Mouse (Mus musculus): Measurements from ENCODE around the gene Krt82. TPM values are rescaled to one million over a fixed set of nuclear protein-coding genes. Genes with fewer than 3 reads are reported as not detected.
"Not testable (repeated sequence)": the region's sequence is repeated elsewhere in the genome, so short reads cannot be mapped to it uniquely, and the experiment has no call there.

Gene Krt82
- polyA plus RNA-seq, 1 experiment, result not detected

- TF ChIP-seq CTCF (IDR thresholded peaks at IDR 0.05; ENCODE audit: extremely low read depth, insufficient read depth, insufficient read length, insufficient replicate concordance) (peak; percentile 64; the same call in 1 of the 2 replicates), POLR2A (IDR thresholded peaks at IDR 0.05; ENCODE audit: low read depth, low read length) (no peak)
- no peak overlapping the region for H3K4me3 ChIP-seq (ENCODE audit: extremely low read depth, insufficient read depth, insufficient read length)
- H3K36me3 ChIP-seq (ENCODE audit: control insufficient read depth, insufficient read depth, low read length), result no peaks in the 10 kb centered on the region
- 12% methylated on average over 2 of the region's 2 CpGs for WGBS
- H3K27ac ChIP-seq (ENCODE audit: insufficient read depth, low read length), result no peak overlapping the region
- H3K4me1 ChIP-seq (ENCODE audit: control insufficient read depth, insufficient read depth, insufficient read length), result no peaks in the 10 kb centered on the region
- H3K27me3 ChIP-seq (ENCODE audit: control insufficient read depth, insufficient read depth, low read length), result no peaks in the 10 kb centered on the region
- DNase-seq (ENCODE audit: low read depth in 1 of 2, low spot score in 2 of 2), result peak in 1 of 2 experiments; percentile 14
Observed at GRCm38 (mm10) chr15:101519792-101520191, 30.7 kb downstream of the Krt82 start.

- not testable (repeated sequence) for H3K4me1 ChIP-seq (ENCODE audit: control insufficient read depth, insufficient read depth, insufficient read length); DNase-seq (ENCODE audit: low read depth in 1 of 2, low spot score in 2 of 2); H3K36me3 ChIP-seq (ENCODE audit: control insufficient read depth, insufficient read depth, low read length); H3K27me3 ChIP-seq (ENCODE audit: control insufficient read depth, insufficient read depth, low read length); H3K4me3 ChIP-seq (ENCODE audit: extremely low read depth, insufficient read depth, insufficient read length); H3K27ac ChIP-seq (ENCODE audit: insufficient read depth, low read length)
- 64% methylated on average over 2 of the region's 2 CpGs for WGBS
Observed at GRCm38 (mm10) chr15:101517161-101517560, 33.3 kb downstream of the Krt82 start, which contains the start of gene Gm49425. TSS of gene Gm49425 (minus strand) at chr15:101517261.

GRCm38 (mm10) chr15:101508247-101508646 is 42.2 kb downstream of the Krt82 start:
- Histone ChIP-seq H3K36me3 (ENCODE audit: control insufficient read depth, insufficient read depth, low read length) (no peaks in the 10 kb centered on the region), H3K4me1 (ENCODE audit: control insufficient read depth, insufficient read depth, insufficient read length) (no peaks in the 10 kb centered on the region), H3K27ac (ENCODE audit: insufficient read depth, low read length) (no peak overlapping the region), H3K4me3 (ENCODE audit: extremely low read depth, insufficient read depth, insufficient read length) (no peak overlapping the region), H3K27me3 (ENCODE audit: control insufficient read depth, insufficient read depth, low read length) (no peaks in the 10 kb centered on the region)
- TF ChIP-seq POLR2A (IDR thresholded peaks at IDR 0.05; ENCODE audit: low read depth, low read length) (no peak), CTCF (IDR thresholded peaks at IDR 0.05; ENCODE audit: extremely low read depth, insufficient read depth, insufficient read length, insufficient replicate concordance) (no peak)
- DNase-seq (ENCODE audit: low read depth in 1 of 2, low spot score in 2 of 2), result no peak
- WGBS, result 65% methylated on average over 9 of the region's 9 CpGs

GRCm38 (mm10) chr15:101506896-101507758 is 43.3 kb downstream of the Krt82 start:
- no peaks in the 10 kb centered on the region for H3K27me3 ChIP-seq (ENCODE audit: control insufficient read depth, insufficient read depth, low read length)
- no peak overlapping the region for H3K4me3 ChIP-seq (ENCODE audit: extremely low read depth, insufficient read depth, insufficient read length)
- no peak overlapping the region for H3K27ac ChIP-seq (ENCODE audit: insufficient read depth, low read length)
- no peaks in the 10 kb centered on the region for H3K4me1 ChIP-seq (ENCODE audit: control insufficient read depth, insufficient read depth, insufficient read length)
- DNase-seq (ENCODE audit: low read depth in 1 of 2, low spot score in 2 of 2), result no peak
- WGBS, result 68% methylated on average over 14 of the region's 14 CpGs
- TF ChIP-seq CTCF (IDR thresholded peaks at IDR 0.05; ENCODE audit: extremely low read depth, insufficient read depth, insufficient read length, insufficient replicate concordance), result no peak
- no peaks in the 10 kb centered on the region for H3K36me3 ChIP-seq (ENCODE audit: control insufficient read depth, insufficient read depth, low read length)

- no peak for DNase-seq (ENCODE audit: low read depth in 1 of 2, low spot score in 2 of 2)
- H3K4me3 ChIP-seq (ENCODE audit: extremely low read depth, insufficient read depth, insufficient read length), result no peak overlapping the region
- H3K36me3 ChIP-seq (ENCODE audit: control insufficient read depth, insufficient read depth, low read length), result no peaks in the 10 kb centered on the region
- no peaks in the 10 kb centered on the region for H3K27me3 ChIP-seq (ENCODE audit: control insufficient read depth, insufficient read depth, low read length)
- 85% methylated on average over 2 of the region's 2 CpGs for WGBS
- H3K27ac ChIP-seq (ENCODE audit: insufficient read depth, low read length), result no peak overlapping the region
- no peaks in the 10 kb centered on the region for H3K4me1 ChIP-seq (ENCODE audit: control insufficient read depth, insufficient read depth, insufficient read length)
- TF ChIP-seq CTCF (IDR thresholded peaks at IDR 0.05; ENCODE audit: extremely low read depth, insufficient read depth, insufficient read length, insufficient replicate concordance) (no peak), POLR2A (IDR thresholded peaks at IDR 0.05; ENCODE audit: low read depth, low read length) (no peak)
Observed at GRCm38 (mm10) chr15:101497181-101497580, 53.3 kb downstream of the Krt82 start.

GRCm38 (mm10) chr15:101495266-101495665 is 55.2 kb downstream of the Krt82 start:
- H3K27me3 ChIP-seq (ENCODE audit: control insufficient read depth, insufficient read depth, low read length), result no peaks in the 10 kb centered on the region
- 95% methylated on average over 8 of the region's 8 CpGs for WGBS
- H3K36me3 ChIP-seq (ENCODE audit: control insufficient read depth, insufficient read depth, low read length), result no peaks in the 10 kb centered on the region
- TF ChIP-seq CTCF (IDR thresholded peaks at IDR 0.05; ENCODE audit: extremely low read depth, insufficient read depth, insufficient read length, insufficient replicate concordance), result no peak
- TF ChIP-seq POLR2A (IDR thresholded peaks at IDR 0.05; ENCODE audit: low read depth, low read length), result no peak
- H3K4me1 ChIP-seq (ENCODE audit: control insufficient read depth, insufficient read depth, insufficient read length), result no peaks in the 10 kb centered on the region
- no peak for DNase-seq (ENCODE audit: low read depth in 1 of 2, low spot score in 2 of 2)
- H3K27ac ChIP-seq (ENCODE audit: insufficient read depth, low read length), result no peak overlapping the region
- no peak overlapping the region for H3K4me3 ChIP-seq (ENCODE audit: extremely low read depth, insufficient read depth, insufficient read length)

- no peak for DNase-seq (ENCODE audit: low read depth in 1 of 2, low spot score in 2 of 2)
- Histone ChIP-seq H3K27ac (ENCODE audit: insufficient read depth, low read length) (no peak overlapping the region), H3K4me3 (ENCODE audit: extremely low read depth, insufficient read depth, insufficient read length) (no peak overlapping the region), H3K36me3 (ENCODE audit: control insufficient read depth, insufficient read depth, low read length) (no peaks in the 10 kb centered on the region), H3K27me3 (ENCODE audit: control insufficient read depth, insufficient read depth, low read length) (no peaks in the 10 kb centered on the region), H3K4me1 (ENCODE audit: control insufficient read depth, insufficient read depth, insufficient read length) (no peaks in the 10 kb centered on the region)
- TF ChIP-seq POLR2A (IDR thresholded peaks at IDR 0.05; ENCODE audit: low read depth, low read length) (no peak), CTCF (IDR thresholded peaks at IDR 0.05; ENCODE audit: extremely low read depth, insufficient read depth, insufficient read length, insufficient replicate concordance) (no peak)
- 63% methylated on average over 1 of the region's 1 CpGs for WGBS
Observed at GRCm38 (mm10) chr15:101494203-101494602, 56.3 kb downstream of the Krt82 start.

Measured in spleen, adult 2 months (tissue).